25 mouse cellular contexts compared by ENCODE assay signal in the genomic region with DNA sequence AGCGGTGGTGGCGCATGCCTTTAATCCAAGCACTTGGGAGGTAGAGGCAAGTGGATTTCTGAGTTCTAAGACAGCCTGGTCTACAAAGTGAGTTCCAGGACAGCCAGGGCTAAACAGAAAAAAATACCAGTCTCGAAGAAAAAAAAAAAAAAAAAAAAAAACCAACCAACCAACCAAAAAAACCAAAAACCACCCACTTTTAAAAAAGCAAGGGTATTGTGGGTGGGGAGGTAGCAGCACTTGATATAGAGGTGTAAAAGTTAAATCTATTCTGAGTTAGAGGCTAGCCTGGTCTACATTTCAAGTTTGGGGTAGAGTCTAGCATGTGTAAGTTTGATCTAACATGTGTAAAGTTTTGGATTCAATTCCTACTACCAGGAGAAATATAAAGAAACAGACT.
"Had no signal": no experiment of that assay in that cellular context is flagged by ENCODE, and none has a peak within 500 bp of the region (broad histone marks: within the 10 kb centered on the region; RNA-seq: fewer than 3 reads in every experiment).

No protein-coding gene starts in this region.

- ATAC-seq: forebrain, embryonic 13.5 days; forebrain, embryonic 14.5 days; forebrain, embryonic 15.5 days; forebrain, embryonic 16.5 days; forebrain, postnatal 0 days had no signal

- H3K27me3 ChIP-seq: embryonic facial prominence, embryonic 12.5 days; embryonic facial prominence, embryonic 13.5 days; embryonic facial prominence, embryonic 15.5 days; forebrain, embryonic 12.5 days; forebrain, embryonic 13.5 days; forebrain, embryonic 15.5 days had no signal

- H3K4me2 ChIP-seq: embryonic facial prominence, embryonic 12.5 days; embryonic facial prominence, embryonic 13.5 days; embryonic facial prominence, embryonic 15.5 days; forebrain, embryonic 12.5 days; forebrain, embryonic 13.5 days; forebrain, embryonic 15.5 days had no signal

- H3K9me3 ChIP-seq: embryonic facial prominence, embryonic 10.5 days; embryonic facial prominence, embryonic 12.5 days; embryonic facial prominence, embryonic 13.5 days; embryonic facial prominence, embryonic 15.5 days; forebrain, embryonic 10.5 days; forebrain, embryonic 12.5 days; forebrain, embryonic 13.5 days; forebrain, embryonic 15.5 days; heart, embryonic 10.5 days had no signal

- H3K4me3 ChIP-seq: embryonic facial prominence, embryonic 10.5 days; embryonic facial prominence, embryonic 12.5 days; embryonic facial prominence, embryonic 13.5 days; embryonic facial prominence, embryonic 15.5 days; erythroblast, embryonic 14.5 days; forebrain, embryonic 10.5 days; forebrain, embryonic 12.5 days; forebrain, embryonic 13.5 days; forebrain, embryonic 15.5 days; gastrocnemius, adult 2 months; heart, adult 2 months; heart, embryonic 10.5 days had no signal

- H3K27ac ChIP-seq: embryonic facial prominence, embryonic 10.5 days; embryonic facial prominence, embryonic 12.5 days; embryonic facial prominence, embryonic 13.5 days; embryonic facial prominence, embryonic 15.5 days; forebrain, embryonic 10.5 days; forebrain, embryonic 12.5 days; forebrain, embryonic 13.5 days; forebrain, embryonic 15.5 days; gastrocnemius, adult 2 months; heart, adult 2 months; heart, embryonic 10.5 days had no signal

- DNase-seq: cerebellum, postnatal 10 days; cerebellum, postnatal 14 days; cerebellum, postnatal 25 days; cerebellum, postnatal 36 days; embryo, embryonic 11 days; forebrain, postnatal 0 days; gastrocnemius, adult 2 months; gastrocnemius, postnatal 10 days; gastrocnemius, postnatal 14 days; gastrocnemius, postnatal 25 days; gastrocnemius, postnatal 36 days; heart, adult 18-20 months; heart, adult 2 months had no signal

- H3K9ac ChIP-seq: embryonic facial prominence, embryonic 12.5 days; embryonic facial prominence, embryonic 13.5 days; embryonic facial prominence, embryonic 15.5 days; forebrain, embryonic 12.5 days; forebrain, embryonic 13.5 days; forebrain, embryonic 15.5 days; forebrain, postnatal 0 days had no signal
